Mouse (Mus musculus): ENCODE data around the gene Fads1. TPM values are rescaled to one million over a fixed set of nuclear protein-coding genes. Genes with fewer than 3 reads are reported as not detected.

The Fads1 gene
- polyA plus RNA-seq, 1 experiment from 2014 or later = 58.9 TPM

DNA sequence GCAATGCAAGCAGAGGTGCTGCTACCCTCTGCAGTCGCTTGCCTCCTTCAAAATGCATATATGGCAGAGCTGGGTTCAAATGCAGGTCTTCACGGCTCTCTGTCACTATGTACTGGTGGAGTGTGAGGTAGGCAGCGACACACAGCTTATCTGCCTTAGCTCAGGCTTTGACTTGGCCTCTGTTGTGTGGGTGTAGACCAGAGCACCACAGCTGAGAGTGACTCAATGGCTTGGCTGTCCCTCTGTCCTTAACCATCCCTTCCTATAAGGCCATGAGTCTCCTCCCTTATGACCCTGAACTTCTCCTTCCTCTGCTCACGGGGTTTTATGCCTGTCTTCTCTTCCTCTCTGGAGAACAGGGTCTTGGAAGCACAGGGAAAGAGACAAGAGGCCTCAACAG, 28.2 kb downstream of the Fads1 start:
- Histone ChIP-seq H3K9me3 (no peaks in the 10 kb centered on the region), H3K36me3 (peaks cover 80% of the 10 kb centered on the region), H3K4me2 (no peak overlapping the region), H3K27me3 (replicated peaks) (no peaks in the 10 kb centered on the region), H3K4me3 (no peak overlapping the region), H3K9ac (no peak overlapping the region), H3K4me1 (no peaks in the 10 kb centered on the region), H3K27ac (replicated peaks) (no peak overlapping the region)
- no peak for ATAC-seq (ENCODE audit: extremely low read depth, insufficient number of reproducible peaks, low FRiP score, low TSS enrichment)
- WGBS = 66% methylated on average over 4 of the region's 4 CpGs

DNA sequence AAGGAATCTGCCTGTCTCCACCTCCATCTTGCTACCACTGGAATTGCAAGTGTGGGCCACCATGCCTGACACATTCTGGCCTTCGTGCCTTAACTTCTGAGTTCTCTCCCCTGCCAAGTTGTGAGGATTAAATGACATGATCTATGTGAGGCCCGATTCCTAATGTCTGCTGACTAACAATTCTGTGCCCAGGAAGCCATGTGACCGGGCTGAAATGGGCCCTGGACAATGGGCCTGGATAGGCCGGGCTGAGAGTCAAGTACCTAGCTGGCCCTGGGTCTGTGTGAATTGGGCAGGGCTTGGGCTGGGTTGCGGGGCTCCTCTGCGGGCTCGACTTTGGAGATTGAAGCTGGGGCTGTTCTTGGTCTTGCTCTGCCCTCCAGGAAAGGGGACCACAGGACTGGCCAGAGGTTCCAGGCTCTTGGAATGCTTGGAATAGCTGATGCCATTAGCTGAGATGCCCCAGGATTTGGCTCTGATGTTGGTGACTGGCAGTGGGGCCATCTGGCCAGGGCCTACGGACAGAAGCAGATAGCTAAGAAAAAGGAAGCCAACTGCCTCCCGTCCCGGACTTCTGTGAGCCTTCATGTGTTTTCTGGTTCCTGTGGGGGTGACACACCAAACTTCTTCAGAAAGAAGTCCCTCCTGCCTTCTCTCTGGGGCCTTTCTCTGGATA, 31.2 kb downstream of the Fads1 start:
- Histone ChIP-seq H3K4me2 (no peak overlapping the region), H3K9me3 (no peaks in the 10 kb centered on the region), H3K27ac (replicated peaks) (no peak overlapping the region), H3K27me3 (replicated peaks) (no peaks in the 10 kb centered on the region), H3K4me3 (no peak overlapping the region), H3K36me3 (peaks cover 65% of the 10 kb centered on the region), H3K9ac (no peak overlapping the region), H3K4me1 (no peaks in the 10 kb centered on the region)
- no peak for ATAC-seq (ENCODE audit: extremely low read depth, insufficient number of reproducible peaks, low FRiP score, low TSS enrichment)
- WGBS = 82% methylated on average over 10 of the region's 10 CpGs

GRCm38 (mm10) chr19:10216101-10216500, 33.4 kb downstream of the Fads1 start:
- no peak overlapping the region for H3K27ac ChIP-seq (replicated peaks)
- H3K9ac ChIP-seq = no peak overlapping the region
- H3K4me3 ChIP-seq = no peak overlapping the region
- no peak overlapping the region for H3K4me2 ChIP-seq
- no peak for ATAC-seq (ENCODE audit: extremely low read depth, insufficient number of reproducible peaks, low FRiP score, low TSS enrichment)
- H3K4me1 ChIP-seq = 0 out of 2 replicates have a peak, but pooled peaks cover 4% of the 10 kb centered on the region
- 67% methylated on average over 8 of the region's 8 CpGs for WGBS
- no peaks in the 10 kb centered on the region for H3K9me3 ChIP-seq
- H3K36me3 ChIP-seq = peaks cover 44% of the 10 kb centered on the region
- H3K27me3 ChIP-seq (replicated peaks) = no peaks in the 10 kb centered on the region

DNA sequence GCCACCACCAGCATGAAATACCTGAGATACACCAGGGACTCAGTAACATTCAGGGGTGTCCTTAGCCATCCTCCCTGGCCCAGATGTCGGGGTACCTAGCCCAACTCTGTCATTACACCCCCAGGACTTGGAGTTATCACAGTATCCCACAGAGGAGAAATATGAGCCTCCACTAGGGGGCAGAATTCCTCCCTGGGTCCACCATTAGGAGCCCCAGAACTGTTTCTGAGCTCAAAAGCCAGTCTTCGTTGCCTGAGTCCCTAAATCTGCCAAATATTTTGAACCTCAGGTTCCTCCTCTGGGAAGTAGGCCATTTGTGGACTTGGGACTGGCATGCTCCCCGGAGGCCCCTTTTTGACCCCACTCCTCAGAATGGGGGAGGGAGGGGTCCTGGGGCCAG, 36.4 kb downstream of the Fads1 start:
- H3K4me1 ChIP-seq = peaks cover 18% of the 10 kb centered on the region; the same call in 1 of the 2 replicates
- no peak for ATAC-seq (ENCODE audit: extremely low read depth, insufficient number of reproducible peaks, low FRiP score, low TSS enrichment)
- no peak overlapping the region for H3K9ac ChIP-seq
- no peak overlapping the region for H3K4me2 ChIP-seq
- no peak overlapping the region for H3K4me3 ChIP-seq
- no peak overlapping the region for H3K27ac ChIP-seq (replicated peaks)
- peaks cover 15% of the 10 kb centered on the region; the same call in 1 of the 2 replicates for H3K36me3 ChIP-seq
- WGBS = 49% methylated on average over 3 of the region's 3 CpGs
- no peaks in the 10 kb centered on the region for H3K27me3 ChIP-seq (replicated peaks)
- H3K9me3 ChIP-seq = no peaks in the 10 kb centered on the region

GRCm38 (mm10) chr19:10219593-10219992, 36.9 kb downstream of the Fads1 start:
- 58% methylated on average over 6 of the region's 6 CpGs for WGBS
- Histone ChIP-seq H3K4me1 (peaks cover 22% of the 10 kb centered on the region), H3K4me2 (no peak overlapping the region), H3K9me3 (no peaks in the 10 kb centered on the region), H3K36me3 (peaks cover 15% of the 10 kb centered on the region; the same call in 1 of the 2 replicates), H3K9ac (no peak overlapping the region), H3K27me3 (replicated peaks) (no peaks in the 10 kb centered on the region), H3K27ac (replicated peaks) (no peak overlapping the region), H3K4me3 (no peak overlapping the region)
- ATAC-seq (ENCODE audit: extremely low read depth, insufficient number of reproducible peaks, low FRiP score, low TSS enrichment) = no peak

DNA sequence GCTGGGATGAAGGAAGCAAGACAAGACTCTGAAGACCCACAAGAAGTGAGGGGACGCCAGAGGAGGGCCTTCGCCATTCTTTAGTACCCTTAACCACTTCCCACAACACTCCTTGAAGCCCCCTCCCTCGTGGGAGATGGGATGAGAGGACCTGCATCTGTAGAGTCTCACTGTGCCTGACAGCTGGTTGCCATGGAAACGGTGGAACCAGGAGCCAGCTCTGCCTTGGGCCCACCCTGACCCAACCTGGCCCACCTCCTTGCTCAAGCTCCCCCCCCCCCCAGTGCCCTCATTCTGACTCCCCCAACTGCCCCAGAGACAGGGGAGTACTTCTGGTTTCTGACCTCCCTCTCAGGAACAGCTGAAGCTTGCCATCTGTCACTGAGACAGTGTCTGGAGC, 38.9 kb downstream of the Fads1 start:
- peaks cover 15% of the 10 kb centered on the region; the same call in 1 of the 2 replicates for H3K36me3 ChIP-seq
- peaks cover 39% of the 10 kb centered on the region for H3K4me1 ChIP-seq
- no peak overlapping the region for H3K9ac ChIP-seq
- no peak for ATAC-seq (ENCODE audit: extremely low read depth, insufficient number of reproducible peaks, low FRiP score, low TSS enrichment)
- no peak overlapping the region for H3K4me3 ChIP-seq
- H3K9me3 ChIP-seq = no peaks in the 10 kb centered on the region
- WGBS = 35% methylated on average over 4 of the region's 4 CpGs
- peak overlapping the region; percentile 58; the same call in 1 of the 2 replicates for H3K27ac ChIP-seq (replicated peaks)
- no peaks in the 10 kb centered on the region for H3K27me3 ChIP-seq (replicated peaks)
- no peak overlapping the region for H3K4me2 ChIP-seq

DNA sequence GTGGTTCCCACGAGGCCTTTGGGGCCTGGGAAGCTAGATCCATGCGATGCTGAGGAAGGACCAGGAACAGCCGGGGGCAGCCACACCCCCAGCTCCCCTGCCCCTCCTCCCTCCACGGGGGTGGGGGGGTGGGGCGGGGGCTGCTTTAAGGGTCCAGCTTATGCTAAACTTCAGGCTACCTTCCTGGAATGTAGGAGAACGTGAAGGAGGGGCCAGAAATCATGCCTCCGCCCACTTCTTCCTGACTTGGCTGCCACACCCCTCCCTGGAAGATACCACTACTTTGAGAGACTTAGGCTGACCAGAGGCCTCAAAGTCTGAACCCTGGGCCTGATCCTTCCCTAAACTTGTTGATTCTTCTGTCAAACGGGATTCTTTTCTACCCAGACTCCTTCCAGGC, 40.0 kb downstream of the Fads1 start:
- Histone ChIP-seq H3K36me3 (peaks cover 10% of the 10 kb centered on the region; the same call in 1 of the 2 replicates), H3K9ac (no peak overlapping the region), H3K27me3 (replicated peaks) (no peaks in the 10 kb centered on the region), H3K9me3 (no peaks in the 10 kb centered on the region), H3K4me2 (no peak overlapping the region), H3K4me3 (no peak overlapping the region), H3K27ac (replicated peaks) (peak overlapping the region; percentile 58), H3K4me1 (peaks cover 39% of the 10 kb centered on the region)
- ATAC-seq (ENCODE audit: extremely low read depth, insufficient number of reproducible peaks, low FRiP score, low TSS enrichment) = no peak
- 34% methylated on average over 7 of the region's 8 CpGs for WGBS

GRCm38 (mm10) chr19:10223561-10223960, 40.9 kb downstream of the Fads1 start:
- no peak overlapping the region for H3K4me3 ChIP-seq
- peaks cover 39% of the 10 kb centered on the region for H3K4me1 ChIP-seq
- no peak overlapping the region for H3K27ac ChIP-seq (replicated peaks)
- H3K9me3 ChIP-seq = no peaks in the 10 kb centered on the region
- no peak overlapping the region for H3K9ac ChIP-seq
- no peak for ATAC-seq (ENCODE audit: extremely low read depth, insufficient number of reproducible peaks, low FRiP score, low TSS enrichment)
- H3K36me3 ChIP-seq = peaks cover under 1% of the 10 kb centered on the region; the same call in 1 of the 2 replicates
- H3K27me3 ChIP-seq (replicated peaks) = no peaks in the 10 kb centered on the region
- no peak overlapping the region for H3K4me2 ChIP-seq
- WGBS = 69% methylated on average over 4 of the region's 4 CpGs

- peak overlapping the region; percentile 61 for H3K27ac ChIP-seq (replicated peaks)
- H3K4me2 ChIP-seq = peak overlapping the region; percentile 62
- H3K4me3 ChIP-seq = peak overlapping the region; percentile 37
- no peaks in the 10 kb centered on the region for H3K36me3 ChIP-seq
- H3K9ac ChIP-seq = peak overlapping the region; percentile 72
- H3K4me1 ChIP-seq = peaks cover 39% of the 10 kb centered on the region
- no peaks in the 10 kb centered on the region for H3K9me3 ChIP-seq
- whole genome bisulfite sequencing = 12% methylated on average over 26 of the region's 26 CpGs
- no peaks in the 10 kb centered on the region for H3K27me3 ChIP-seq (replicated peaks)
- ATAC-seq (ENCODE audit: extremely low read depth, insufficient number of reproducible peaks, low FRiP score, low TSS enrichment) = no peak
Measured at GRCm38 (mm10) chr19:10224637-10225453, 42.2 kb downstream of the Fads1 start.

DNA sequence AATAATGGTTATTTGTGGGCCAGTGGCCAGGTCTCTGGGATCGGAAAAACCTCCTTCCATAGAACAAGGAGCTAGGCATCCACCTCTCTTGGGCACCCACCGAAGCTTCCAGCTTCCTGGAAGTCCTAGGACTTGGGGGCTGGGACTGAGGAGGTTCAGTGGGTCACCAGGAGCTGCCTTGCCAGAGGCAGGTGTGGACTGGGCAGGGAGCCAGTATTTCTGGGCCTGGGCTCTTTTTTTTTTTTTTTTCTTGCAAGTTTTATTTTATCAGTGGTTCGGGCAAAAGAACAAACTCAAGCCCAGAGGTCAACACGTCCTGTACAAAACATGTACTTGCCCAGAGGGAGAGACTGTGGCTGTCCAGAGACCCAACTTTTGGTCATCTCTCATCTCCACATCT, 43.1 kb downstream of the Fads1 start:
- H3K27ac ChIP-seq (replicated peaks) = 0 out of 2 replicates have a peak overlapping the region, but pooled peaks have one; percentile 61
- 48% methylated on average over 4 of the region's 4 CpGs for WGBS
- no peaks in the 10 kb centered on the region; the same call in 1 of the 2 replicates for H3K27me3 ChIP-seq (replicated peaks)

DNA sequence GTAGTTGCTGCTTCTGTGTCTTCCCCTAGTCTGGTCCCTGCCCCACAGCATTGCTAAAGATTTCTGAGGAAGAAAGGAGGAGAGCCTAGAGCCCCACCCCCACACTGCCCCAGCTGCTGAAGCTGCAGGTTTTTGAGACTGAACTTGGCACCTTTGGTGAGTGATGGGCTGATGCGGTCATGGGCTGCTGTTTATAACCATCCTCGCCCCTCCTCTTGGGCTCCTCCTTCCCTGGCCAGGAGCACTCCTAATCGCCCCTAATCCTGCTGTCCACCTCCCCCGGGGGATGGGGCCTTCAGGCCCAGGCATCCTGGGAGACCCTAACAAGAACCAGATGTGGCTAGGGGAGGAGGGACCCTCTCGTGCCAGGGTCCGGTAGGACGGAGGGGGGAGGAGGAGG, 48.3 kb downstream of the Fads1 start:
- no peak overlapping the region for H3K4me2 ChIP-seq
- ATAC-seq (ENCODE audit: extremely low read depth, insufficient number of reproducible peaks, low FRiP score, low TSS enrichment) = no peak
- H3K36me3 ChIP-seq = no peaks in the 10 kb centered on the region
- H3K9me3 ChIP-seq = no peaks in the 10 kb centered on the region
- no peak overlapping the region for H3K4me3 ChIP-seq
- WGBS = 21% methylated on average over 7 of the region's 7 CpGs
- peaks cover 30% of the 10 kb centered on the region for H3K4me1 ChIP-seq
- peaks cover 7% of the 10 kb centered on the region for H3K27me3 ChIP-seq (replicated peaks)
- H3K9ac ChIP-seq = no peak overlapping the region
- H3K27ac ChIP-seq (replicated peaks) = peak overlapping the region; percentile 48

More for the DNA sequence above, 43.1 kb downstream of the Fads1 start:
- Histone ChIP-seq H3K4me2 (peak overlapping the region; percentile 62; the same call in 1 of the 2 replicates), H3K36me3 (no peaks in the 10 kb centered on the region), H3K4me1 (peaks cover 47% of the 10 kb centered on the region), H3K9me3 (no peaks in the 10 kb centered on the region), H3K9ac (no peak overlapping the region), H3K4me3 (no peak overlapping the region)
- ATAC-seq (ENCODE audit: extremely low read depth, insufficient number of reproducible peaks, low FRiP score, low TSS enrichment) = no peak

Measured in heart, embryonic 13.5 days (tissue).